Mouse (Mus musculus) MEL (cell line): ENCODE results near the gene Abl2. TPM values are rescaled to one million over a fixed set of nuclear protein-coding genes. Genes with fewer than 3 reads are reported as not detected.

Source experiments
- DNase-seq: peaks from one replicate; pipeline ENCODE4 v3.0.0; 2011; ENCODE audit warnings: low read depth, low spot score
- H3K27ac ChIP-seq: 2 replicates; pipeline ENCODE4 v1.5.1; 2012; ENCODE audit warnings: low read depth, mild to moderate bottlenecking, control low read depth, low read length, moderate library complexity; ENCODE audit not compliant: control insufficient read depth
- H3K27me3 ChIP-seq, 2 experiments: fragments of 150-350 bp in 1 of 2; sonication (generic) in 1 of 2; 2 replicates each; pipeline ENCODE4 v1.6.1; 2012; ENCODE audit warnings: low read length in 2 of 2, mild to moderate bottlenecking in 2 of 2, improper control_type of control experiment in 1 of 2, moderate library complexity in 1 of 2; ENCODE audit not compliant: insufficient read depth in 2 of 2, control insufficient read depth in 1 of 2
- H3K36me3 ChIP-seq, 2 experiments: 2 replicates each; pipeline ENCODE4 v1.6.1; 2012 to 2014; ENCODE audit warnings: low read length in 2 of 2, improper control_type of control experiment in 1 of 2, inconsistent platforms in 1 of 2, mild to moderate bottlenecking in 1 of 2; ENCODE audit not compliant: insufficient read depth in 2 of 2, control insufficient read depth in 1 of 2
- H3K4me1 ChIP-seq, 2 experiments: fragments of 150-350 bp in 1 of 2; sonication (generic) in 1 of 2; 2 replicates each; pipeline ENCODE4 v1.6.1; 2012; ENCODE audit warnings: low read length in 2 of 2, improper control_type of control experiment in 1 of 2, mild to moderate bottlenecking in 1 of 2; ENCODE audit not compliant: insufficient read depth in 2 of 2, control insufficient read depth in 1 of 2
- H3K4me3 ChIP-seq, 2 experiments: fragments of 150-350 bp in 1 of 2; sonication (generic) in 1 of 2; 2 replicates each; pipeline ENCODE4 v1.5.1; 2012; ENCODE audit warnings: low read depth in 2 of 2, low read length in 2 of 2, mild to moderate bottlenecking in 2 of 2, moderate library complexity in 2 of 2, control low read depth in 1 of 2, improper control_type of control experiment in 1 of 2; ENCODE audit not compliant: control insufficient read depth in 1 of 2, insufficient read depth in 1 of 2
- H3K79me2 ChIP-seq: 2 replicates; pipeline ENCODE4 v1.6.1; 2012; ENCODE audit warnings: mild to moderate bottlenecking, low read length, moderate library complexity; ENCODE audit not compliant: control insufficient read depth, poor library complexity, insufficient read depth
- H3K9ac ChIP-seq: 2 replicates; pipeline ENCODE4 v1.6.1; 2012; ENCODE audit warnings: low read depth, mild to moderate bottlenecking, control low read depth, low read length, moderate library complexity; ENCODE audit not compliant: control insufficient read depth, poor library complexity, severe bottlenecking
- H3K9me3 ChIP-seq: fragments of 150-350 bp; sonication (generic); replicated peaks from 2 replicates; pipeline ENCODE4 v1.6.1; 2012; ENCODE audit warnings: mild to moderate bottlenecking, low read length, improper control_type of control experiment, moderate library complexity; ENCODE audit not compliant: insufficient read depth
- CHD1 ChIP-seq: IDR thresholded peaks from 2 replicates; pipeline ENCODE4 v1.6.1; 2012; ENCODE audit warnings: low read depth, mild to moderate bottlenecking, inconsistent platforms, low read length, improper control_type of control experiment
- CHD2 ChIP-seq: IDR thresholded peaks from 2 replicates; pipeline ENCODE4 v1.6.1; 2011; ENCODE audit warnings: low read length, improper control_type of control experiment
- ELF1 ChIP-seq: IDR thresholded peaks from 2 replicates; pipeline ENCODE4 v1.6.1; 2014; ENCODE audit warnings: low read depth, mild to moderate bottlenecking, inconsistent platforms, low read length, improper control_type of control experiment, moderate library complexity
- EP300 ChIP-seq, 2 experiments: IDR thresholded peaks; 2 replicates each; pipeline ENCODE4 v1.6.1; 2011; ENCODE audit warnings: improper control_type of control experiment in 2 of 2, low read length in 2 of 2, low read depth in 1 of 2, mild to moderate bottlenecking in 1 of 2
- ETS1 ChIP-seq: IDR thresholded peaks from 2 replicates; pipeline ENCODE4 v1.6.1; 2012; ENCODE audit warnings: low read depth, mild to moderate bottlenecking, inconsistent platforms, low read length, improper control_type of control experiment, moderate library complexity
- GABPA ChIP-seq: IDR thresholded peaks from 2 replicates; pipeline ENCODE4 v1.6.1; 2012; ENCODE audit warnings: low read depth, mild to moderate bottlenecking, inconsistent platforms, low read length, improper control_type of control experiment, moderate library complexity
- GATA1 ChIP-seq: IDR thresholded peaks from 2 replicates; pipeline ENCODE4 v1.6.1; 2011; ENCODE audit warnings: low read depth, low read length, improper control_type of control experiment
- JUND ChIP-seq: IDR thresholded peaks from 2 replicates; pipeline ENCODE4 v1.6.1; 2011; ENCODE audit warnings: low read depth, mild to moderate bottlenecking, improper control_type of control experiment, low read length
- KAT2A ChIP-seq: conservative IDR thresholded peaks from 2 replicates; pipeline ENCODE4 v1.6.1; 2012; ENCODE audit warnings: low read depth, low read length, improper control_type of control experiment, inconsistent platforms
- MAZ ChIP-seq: IDR thresholded peaks from 2 replicates; pipeline ENCODE4 v1.6.1; 2012; ENCODE audit warnings: low read depth, mild to moderate bottlenecking, inconsistent platforms, low read length, improper control_type of control experiment
- MYB ChIP-seq: IDR thresholded peaks from 2 replicates; pipeline ENCODE4 v1.6.1; 2011; ENCODE audit warnings: mild to moderate bottlenecking, low read depth, low read length, improper control_type of control experiment
- MYC ChIP-seq: IDR thresholded peaks from 2 replicates; pipeline ENCODE4 v1.6.1; 2011; ENCODE audit warnings: low read depth, mild to moderate bottlenecking, low read length, improper control_type of control experiment, moderate library complexity
- POLR2A ChIP-seq, 2 experiments: IDR thresholded peaks; 2 replicates each; pipeline ENCODE4 v1.6.1; 2011 to 2012; ENCODE audit warnings: low read length in 2 of 2, mild to moderate bottlenecking in 2 of 2, control low read depth in 1 of 2, improper control_type of control experiment in 1 of 2, low read depth in 1 of 2, moderate library complexity in 1 of 2; ENCODE audit not compliant: control insufficient read depth in 1 of 2, insufficient read depth in 1 of 2, poor library complexity in 1 of 2
- POLR2AphosphoS5 ChIP-seq: IDR thresholded peaks from 2 replicates; pipeline ENCODE4 v1.6.1; 2012; ENCODE audit warnings: low read depth, borderline replicate concordance, mild to moderate bottlenecking, inconsistent platforms, low read length, moderate library complexity, mixed read lengths
- RAD21 ChIP-seq: IDR thresholded peaks from 2 replicates; pipeline ENCODE4 v1.6.1; 2011; ENCODE audit warnings: mild to moderate bottlenecking, low read depth, low read length, improper control_type of control experiment
- SIN3A ChIP-seq: IDR thresholded peaks from 2 replicates; pipeline ENCODE4 v1.6.1; 2012; ENCODE audit warnings: low read length, improper control_type of control experiment, inconsistent platforms
- TAL1 ChIP-seq: IDR thresholded peaks from 2 replicates; pipeline ENCODE4 v1.6.1; 2012; ENCODE audit warnings: mild to moderate bottlenecking, inconsistent platforms, low read length, moderate library complexity, mixed read lengths
- TCF12 ChIP-seq: IDR thresholded peaks from 2 replicates; pipeline ENCODE4 v1.6.1; 2014; ENCODE audit warnings: low read depth, mild to moderate bottlenecking, inconsistent platforms, low read length, improper control_type of control experiment, moderate library complexity
- UBTF ChIP-seq: IDR thresholded peaks from 2 replicates; pipeline ENCODE4 v1.6.1; 2012; ENCODE audit warnings: low read depth, mild to moderate bottlenecking, inconsistent platforms, low read length, improper control_type of control experiment, moderate library complexity, borderline replicate concordance; ENCODE audit not compliant: insufficient read depth
- USF1 ChIP-seq: IDR thresholded peaks from 2 replicates; pipeline ENCODE4 v1.6.1; 2014; ENCODE audit warnings: low read depth, mild to moderate bottlenecking, inconsistent platforms, low read length, improper control_type of control experiment, moderate library complexity
- ZMIZ1 ChIP-seq: IDR thresholded peaks from 2 replicates; pipeline ENCODE4 v1.6.1; 2012; ENCODE audit warnings: low read depth, mild to moderate bottlenecking, inconsistent platforms, low read length, improper control_type of control experiment, moderate library complexity
- polyA plus RNA-seq, 2 experiments: library from polyadenylated mRNA; stranded (reverse) in 1 of 2; unstranded in 1 of 2; fragments of >175 nt in 1 of 2; fragments of >200 nt in 1 of 2; gene quantifications; 2 replicates each; pipeline versions ENCODE4 v1.2.1 to v1.2.4; 2012; ENCODE audit warnings: low replicate concordance in 2 of 2, low read depth in 1 of 2; ENCODE audit not compliant: insufficient read length in 2 of 2, insufficient read depth in 1 of 2, missing spikeins in 1 of 2
- total RNA-seq: library from RNA; depleted of rRNA; stranded (reverse); fragments of 300-350 nt; gene quantifications from 2 replicates; pipeline ENCODE4 v1.2.3, GENCODE M21; 2012

Gene Abl2
- total and polyA plus RNA-seq, 3 experiments = 13.8 to 17.5 TPM; not detected in 1

- Histone ChIP-seq H3K4me3 (no peak overlapping the region), H3K36me3 (peaks cover 5 to 9% of the 10 kb centered on the region in 2 experiments), H3K9me3 (no peaks in the 10 kb centered on the region), H3K79me2 (peaks cover 41% of the 10 kb centered on the region), H3K27me3 (no peaks in the 10 kb centered on the region), H3K27ac (no peak overlapping the region), H3K4me1 (peaks cover 0 to 5% of the 10 kb centered on the region in 2 experiments; a peak in 2 of 4 replicates), H3K9ac (no peak overlapping the region)
- DNase-seq = no peak
- TF ChIP-seq EP300 (IDR thresholded peaks at IDR 0.05; ENCODE audit: low read depth in 1 of 2, low read length in 2 of 2) = no peak
- TF ChIP-seq TAL1 = no peak
- no peak for TF ChIP-seq GABPA
- no peak for TF ChIP-seq MYB
- TF ChIP-seq KAT2A = no peak
- no peak for TF ChIP-seq POLR2AphosphoS5
- TF ChIP-seq GATA1 = no peak
- no peak for TF ChIP-seq ZMIZ1
- no peak for TF ChIP-seq TCF12
- no peak for TF ChIP-seq RAD21
- no peak for TF ChIP-seq POLR2A (IDR thresholded peaks at IDR 0.05; ENCODE audit: control insufficient read depth in 1 of 2, insufficient read depth in 1 of 2, low read depth in 1 of 2, low read length in 2 of 2, poor library complexity in 1 of 2)
- no peak for TF ChIP-seq JUND
- TF ChIP-seq SIN3A = no peak
- TF ChIP-seq ETS1 = no peak
These were observed 1.9 kb downstream of the Abl2 start for GRCm38 (mm10) chr1:156560500-156560899.

GRCm38 (mm10) chr1:156565328-156565727, 6.7 kb downstream of the Abl2 start:
- H3K27me3 ChIP-seq = no peaks in the 10 kb centered on the region
- DNase-seq = no peak
- H3K27ac ChIP-seq = no peak overlapping the region
- TF ChIP-seq CHD2 (no peak), ETS1 (no peak), USF1 (no peak), UBTF (no peak), ELF1 (no peak), CHD1 (no peak), MAZ (no peak), MYC (no peak), MYB (no peak)
- TF ChIP-seq, all 39 proteins: peak for 0
- H3K4me3 ChIP-seq = no peak overlapping the region
- H3K36me3 ChIP-seq = peaks cover 2 to 7% of the 10 kb centered on the region in 2 experiments
- H3K9me3 ChIP-seq = no peaks in the 10 kb centered on the region
- no peak overlapping the region for H3K9ac ChIP-seq
- H3K4me1 ChIP-seq = peaks cover 0 to 2% of the 10 kb centered on the region in 2 experiments; a peak in 1 of 4 replicates
- peaks cover 50% of the 10 kb centered on the region for H3K79me2 ChIP-seq
